Mouse (Mus musculus) limb, embryonic 12.5 days (tissue): Measurements from ENCODE around the gene Ripk3. TPM values are rescaled to one million over a fixed set of nuclear protein-coding genes. Genes with fewer than 3 reads are reported as not detected.
"Not testable (repeated sequence)": the region's sequence is repeated elsewhere in the genome, so short reads cannot be mapped to it uniquely, and the experiment has no call there.

Source experiments
- ATAC-seq: fragments of 200-750 bp; cut with Nextera tagmentation; 2 replicates; pipeline ENCODE4 v1.8.0; 2017; ENCODE audit warnings: low read depth, moderate TSS enrichment; ENCODE audit not compliant: insufficient number of reproducible peaks, insufficient read depth, low FRiP score, low TSS enrichment
- H3K27ac ChIP-seq: fragments of 300-500 bp; sonication (generic); 2 replicates; pipeline ENCODE4 v1.5.1; 2016; ENCODE audit warnings: mild to moderate bottlenecking, moderate library complexity
- H3K27me3 ChIP-seq: fragments of 300-500 bp; sonication (generic); 2 replicates; pipeline ENCODE4 v1.6.1; 2016; ENCODE audit warnings: mild to moderate bottlenecking, moderate library complexity
- H3K36me3 ChIP-seq: fragments of 300-500 bp; sonication (generic); 2 replicates; pipeline ENCODE4 v1.6.1; 2016; ENCODE audit warnings: mild to moderate bottlenecking, moderate library complexity
- H3K4me1 ChIP-seq: fragments of 300-500 bp; sonication (generic); replicated peaks from 2 replicates; pipeline ENCODE4 v1.6.1; 2016
- H3K4me2 ChIP-seq: fragments of 300-500 bp; sonication (generic); 2 replicates; pipeline ENCODE4 v1.6.1; 2016; ENCODE audit warnings: mild to moderate bottlenecking, moderate library complexity
- H3K4me3 ChIP-seq: fragments of 300-500 bp; sonication (generic); replicated peaks from 2 replicates; pipeline ENCODE4 v1.5.1; 2016; ENCODE audit warnings: mild to moderate bottlenecking
- H3K9ac ChIP-seq: fragments of 300-500 bp; sonication (generic); replicated peaks from 2 replicates; pipeline ENCODE4 v1.6.1; 2016; ENCODE audit warnings: mild to moderate bottlenecking, moderate library complexity
- H3K9me3 ChIP-seq: fragments of 300-500 bp; sonication (generic); 2 replicates; pipeline ENCODE4 v1.6.1; 2016; ENCODE audit warnings: mild to moderate bottlenecking, moderate library complexity
- WGBS: fragments of 180-500 bp; shearing (Covaris S2); methylation state at CpG from one replicate; pipeline ENCODE4 v1.1.7; 2016; 5-methylcytosine and 5-hydroxymethylcytosine counted together
- polyA plus RNA-seq: library from polyadenylated mRNA; unstranded; fragments of >200 nt; fragmentation: Nextera tagmentation; extraction: Ambion mirVana; gene quantifications from 2 replicates; pipeline ENCODE4 v1.2.1, GENCODE M21; 2016

Gene Ripk3
- polyA plus RNA-seq, 1 experiment from 2014 or later: 25.2 TPM

- Histone ChIP-seq H3K27me3 (peaks cover 7% of the 10 kb centered on the region; the same call in 1 of the 2 replicates), H3K27ac (no peak overlapping the region), H3K36me3 (peaks cover 23% of the 10 kb centered on the region), H3K9ac (no peak overlapping the region), H3K4me3 (no peak overlapping the region), H3K9me3 (no peaks in the 10 kb centered on the region), H3K4me1 (peaks cover 9% of the 10 kb centered on the region), H3K4me2 (no peak overlapping the region)
- ATAC-seq: no peak
- 36% methylated on average over 3 of the region's 3 CpGs for WGBS
Observed at GRCm38 (mm10) chr14:55777176-55777575, 11.5 kb downstream of the Ripk3 start.

GRCm38 (mm10) chr14:55776711-55777110 lies 12.0 kb downstream of the Ripk3 start:
- H3K4me2 ChIP-seq: no peak overlapping the region
- H3K9me3 ChIP-seq: no peaks in the 10 kb centered on the region
- no peak for ATAC-seq
- H3K27me3 ChIP-seq: peaks cover 3% of the 10 kb centered on the region; the same call in 1 of the 2 replicates
- 75% methylated on average over 7 of the region's 7 CpGs for WGBS
- H3K4me3 ChIP-seq: no peak overlapping the region
- H3K27ac ChIP-seq: no peak overlapping the region
- no peak overlapping the region for H3K9ac ChIP-seq
- H3K36me3 ChIP-seq: peaks cover 23% of the 10 kb centered on the region
- peaks cover 4% of the 10 kb centered on the region for H3K4me1 ChIP-seq

- no peak for ATAC-seq
- 70% methylated on average over 16 of the region's 16 CpGs for WGBS
- Histone ChIP-seq H3K4me1 (peaks cover 12% of the 10 kb centered on the region; the same call in 1 of the 2 replicates), H3K36me3 (no peaks in the 10 kb centered on the region), H3K9me3 (no peaks in the 10 kb centered on the region), H3K4me3 (no peak overlapping the region), H3K27ac (no peak overlapping the region), H3K27me3 (peaks cover 52% of the 10 kb centered on the region), H3K9ac (no peak overlapping the region), H3K4me2 (no peak overlapping the region)
Observed at GRCm38 (mm10) chr14:55769087-55769703, 19.5 kb downstream of the Ripk3 start.

- Histone ChIP-seq H3K4me3 (no peak overlapping the region), H3K4me2 (no peak overlapping the region), H3K9me3 (no peaks in the 10 kb centered on the region), H3K27ac (no peak overlapping the region), H3K36me3 (no peaks in the 10 kb centered on the region), H3K9ac (no peak overlapping the region), H3K4me1 (peaks cover 12% of the 10 kb centered on the region; the same call in 1 of the 2 replicates), H3K27me3 (peaks cover 57% of the 10 kb centered on the region)
- 86% methylated on average over 6 of the region's 6 CpGs for WGBS
- no peak for ATAC-seq
Observed at GRCm38 (mm10) chr14:55768555-55768954, 20.1 kb downstream of the Ripk3 start.

GRCm38 (mm10) chr14:55767519-55768414 lies 20.9 kb downstream of the Ripk3 start:
- Histone ChIP-seq H3K9me3 (no peaks in the 10 kb centered on the region), H3K9ac (peak overlapping the region; percentile 63), H3K27ac (no peak overlapping the region), H3K4me2 (peak overlapping the region; percentile 79), H3K4me1 (peaks cover 13% of the 10 kb centered on the region), H3K36me3 (no peaks in the 10 kb centered on the region), H3K27me3 (peaks cover 65% of the 10 kb centered on the region), H3K4me3 (peak overlapping the region; percentile 43)
- 14% methylated on average over 52 of the region's 52 CpGs for WGBS
- peak; percentile 43; the same call in 1 of the 2 replicates for ATAC-seq

GRCm38 (mm10) chr14:55765696-55766095 lies 23.0 kb downstream of the Ripk3 start, which contains the start of gene Ltb4r1:
Ltb4r1 (plus strand) TSS chr14:55765962.
- Histone ChIP-seq H3K4me3 (no peak within 1 kb of the TSS), H3K27ac (no peak within 1 kb of the TSS), H3K4me2 (no peak within 1 kb of the TSS), H3K9me3 (no peaks in the 10 kb centered on the region), H3K27me3 (peaks cover 83% of the 10 kb centered on the region), H3K9ac (no peak within 1 kb of the TSS), H3K36me3 (no peaks in the 10 kb centered on the region), H3K4me1 (peaks cover 27% of the 10 kb centered on the region)
- no peak for ATAC-seq
- 70% methylated on average over 4 of the region's 4 CpGs for WGBS

- Histone ChIP-seq H3K27me3 (peaks cover 69% of the 10 kb centered on the region), H3K9ac (no peak overlapping the region)
- 72% methylated on average over 7 of the region's 7 CpGs for WGBS
Observed at GRCm38 (mm10) chr14:55763166-55763565, 25.5 kb downstream of the Ripk3 start.

GRCm38 (mm10) chr14:55762001-55762821 lies 26.5 kb downstream of the Ripk3 start:
- H3K27me3 ChIP-seq: peaks cover 59% of the 10 kb centered on the region
- H3K4me2 ChIP-seq: peak overlapping the region; percentile 95
- no peaks in the 10 kb centered on the region for H3K9me3 ChIP-seq
- peaks cover 23% of the 10 kb centered on the region for H3K4me1 ChIP-seq
- under 1% methylated on average over 77 of the region's 77 CpGs for WGBS
- peak overlapping the region; percentile 57 for H3K4me3 ChIP-seq
- H3K36me3 ChIP-seq: no peaks in the 10 kb centered on the region
- ATAC-seq: peak; percentile 71
- peak overlapping the region; percentile 72 for H3K9ac ChIP-seq
- peak overlapping the region; percentile 59; the same call in 1 of the 2 replicates for H3K27ac ChIP-seq

More at GRCm38 (mm10) chr14:55763166-55763565, 25.5 kb downstream of the Ripk3 start:
- no peak overlapping the region for H3K27ac ChIP-seq
- peak overlapping the region; percentile 57; the same call in 1 of the 2 replicates for H3K4me3 ChIP-seq
- H3K9me3 ChIP-seq: no peaks in the 10 kb centered on the region
- peaks cover 30% of the 10 kb centered on the region for H3K4me1 ChIP-seq
- peak overlapping the region; percentile 95 for H3K4me2 ChIP-seq
- ATAC-seq: no peak
- H3K36me3 ChIP-seq: no peaks in the 10 kb centered on the region

- ATAC-seq: no peak
- WGBS: 71% methylated on average over 6 of the region's 6 CpGs
- Histone ChIP-seq H3K36me3 (peaks cover 7% of the 10 kb centered on the region), H3K27ac (peak within 1 kb of the TSS; percentile 59; the same call in 1 of the 2 replicates), H3K4me2 (peak within 1 kb of the TSS; percentile 95), H3K27me3 (peaks cover 51% of the 10 kb centered on the region), H3K4me3 (peak within 1 kb of the TSS; percentile 57), H3K9ac (peak within 1 kb of the TSS; percentile 72), H3K9me3 (no peaks in the 10 kb centered on the region), H3K4me1 (peaks cover 22% of the 10 kb centered on the region)
Observed at GRCm38 (mm10) chr14:55761163-55761562, 27.5 kb downstream of the Ripk3 start, which contains the start of gene Ltb4r2. Ltb4r2 (plus strand) TSS chr14:55761428.

GRCm38 (mm10) chr14:55760156-55760555 lies 28.5 kb downstream of the Ripk3 start:
- ATAC-seq: not testable (repeated sequence)
- WGBS: 2% methylated on average over 6 of the region's 6 CpGs
- H3K4me3 ChIP-seq: peak overlapping the region; percentile 12; the same call in 1 of the 2 replicates

More at GRCm38 (mm10) chr14:55760156-55760555, 28.5 kb downstream of the Ripk3 start:
- not testable (repeated sequence) for H3K27ac ChIP-seq, H3K9me3 ChIP-seq, H3K9ac ChIP-seq
- peaks cover 17% of the 10 kb centered on the region for H3K36me3 ChIP-seq
- H3K4me2 ChIP-seq: peak overlapping the region; percentile 47
- peaks cover 22% of the 10 kb centered on the region for H3K4me1 ChIP-seq
- peaks cover 41% of the 10 kb centered on the region for H3K27me3 ChIP-seq
